Mouse (Mus musculus) bone marrow macrophage, adult 2 months (primary cell): Measurements from ENCODE around the gene Dimt1.

Experiments used
- CTCF ChIP-seq: IDR thresholded peaks from 2 replicates; pipeline ENCODE4 v1.5.1; 2012; ENCODE audit warnings: low read depth, mild to moderate bottlenecking, low read length, moderate library complexity
- POLR2A ChIP-seq: IDR thresholded peaks from 2 replicates; pipeline ENCODE4 v1.6.1; 2012; ENCODE audit warnings: mild to moderate bottlenecking, low read depth, low read length, borderline replicate concordance

- TF ChIP-seq POLR2A (no peak), CTCF (no peak)
Measured at GRCm38 (mm10) chr13:106998671-106999070, 51.7 kb downstream of the Dimt1 start.
